Mouse (Mus musculus): ENCODE measurements around the gene Itgb5. TPM values are rescaled to one million over a fixed set of nuclear protein-coding genes. Genes with fewer than 3 reads are reported as not detected.

Itgb5 gene
- polyA plus RNA-seq (2014; fragmentation: Nextera tagmentation; extraction: Ambion mirVana): 22.0 and 23.2 TPM in 2 replicates

GRCm38 (mm10) chr16:33829301-33829831 lies at the start of gene Itgb5:
Gene Itgb5 (plus strand): TSS chr16:33829665.
- no peaks in the 10 kb centered on the region for H3K9me3 ChIP-seq (ENCODE audit: control insufficient read depth, low read length)
- peak; percentile 81 for ATAC-seq (ENCODE audit: low FRiP score)
- peak; percentile 96 for DNase-seq (ENCODE audit: low spot score, missing footprints)
- 0% methylated on average over 36 of the region's 43 CpGs for WGBS
- H3K4me1 ChIP-seq (ENCODE audit: control insufficient read depth, insufficient read depth, low read length): peaks cover 24% of the 10 kb centered on the region
- peak within 1 kb of the TSS; percentile 98 for H3K4me2 ChIP-seq
- H3K9ac ChIP-seq (ENCODE audit: low read length): peak within 1 kb of the TSS; percentile 76
- H3K36me3 ChIP-seq (ENCODE audit: control insufficient read depth, insufficient read depth, low read length): no peaks in the 10 kb centered on the region
- no peak within 1 kb of the TSS for H3K27ac ChIP-seq (ENCODE audit: low read depth, low read length)
- H3K27me3 ChIP-seq (ENCODE audit: control insufficient read depth, insufficient read depth, low read length): peaks cover 20% of the 10 kb centered on the region
- H3K4me3 ChIP-seq (ENCODE audit: low read depth, low read length): peak within 1 kb of the TSS; percentile 72

GRCm38 (mm10) chr16:33781789-33782728 lies 47.4 kb upstream of the Itgb5 start:
- no peak for DNase-seq (ENCODE audit: low spot score, missing footprints)
- Histone ChIP-seq H3K4me2 (no peak overlapping the region), H3K9me3 (ENCODE audit: control insufficient read depth, low read length) (no peaks in the 10 kb centered on the region), H3K9ac (ENCODE audit: low read length) (no peak overlapping the region), H3K36me3 (ENCODE audit: control insufficient read depth, insufficient read depth, low read length) (no peaks in the 10 kb centered on the region), H3K4me1 (ENCODE audit: control insufficient read depth, insufficient read depth, low read length) (no peaks in the 10 kb centered on the region), H3K4me3 (ENCODE audit: low read depth, low read length) (no peak overlapping the region), H3K27me3 (ENCODE audit: control insufficient read depth, insufficient read depth, low read length) (no peaks in the 10 kb centered on the region), H3K27ac (ENCODE audit: low read depth, low read length) (no peak overlapping the region)
- no peak for ATAC-seq (ENCODE audit: low FRiP score)
- WGBS: 73% methylated on average over 5 of the region's 5 CpGs

- Histone ChIP-seq H3K4me3 (ENCODE audit: low read depth, low read length) (no peak overlapping the region), H3K27ac (ENCODE audit: low read depth, low read length) (no peak overlapping the region), H3K36me3 (ENCODE audit: control insufficient read depth, insufficient read depth, low read length) (no peaks in the 10 kb centered on the region), H3K4me2 (no peak overlapping the region), H3K4me1 (ENCODE audit: control insufficient read depth, insufficient read depth, low read length) (no peaks in the 10 kb centered on the region), H3K27me3 (ENCODE audit: control insufficient read depth, insufficient read depth, low read length) (no peaks in the 10 kb centered on the region), H3K9ac (ENCODE audit: low read length) (no peak overlapping the region), H3K9me3 (ENCODE audit: control insufficient read depth, low read length) (no peaks in the 10 kb centered on the region)
- ATAC-seq (ENCODE audit: low FRiP score) (no peak), DNase-seq (ENCODE audit: low spot score, missing footprints) (no peak)
- WGBS: 91% methylated on average over 1 of the region's 1 CpGs
These were observed 46.8 kb upstream of the Itgb5 start for GRCm38 (mm10) chr16:33782729-33783091.

DNA sequence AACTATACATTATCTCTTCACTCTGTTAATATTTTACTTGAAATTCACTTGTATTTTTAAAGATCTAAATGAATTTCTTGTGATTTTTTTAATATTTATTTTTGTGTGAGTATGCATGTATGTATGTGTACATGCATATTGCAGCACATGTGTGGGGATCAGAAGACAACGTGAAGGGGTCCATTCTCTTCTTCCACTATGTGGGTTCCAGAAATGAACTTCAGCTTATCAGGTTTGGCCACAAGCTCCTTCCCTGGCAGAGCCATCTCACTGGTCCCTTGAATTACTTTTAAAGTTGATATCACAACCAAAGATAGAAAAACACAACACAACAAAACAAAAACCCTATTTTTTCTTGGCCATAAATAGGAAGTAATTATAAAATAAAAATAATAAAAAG lies 44.9 kb upstream of the Itgb5 start:
- Histone ChIP-seq H3K27ac (ENCODE audit: low read depth, low read length) (no peak overlapping the region), H3K27me3 (ENCODE audit: control insufficient read depth, insufficient read depth, low read length) (no peaks in the 10 kb centered on the region), H3K9ac (ENCODE audit: low read length) (no peak overlapping the region), H3K9me3 (ENCODE audit: control insufficient read depth, low read length) (no peaks in the 10 kb centered on the region), H3K4me2 (no peak overlapping the region), H3K4me3 (ENCODE audit: low read depth, low read length) (no peak overlapping the region), H3K4me1 (ENCODE audit: control insufficient read depth, insufficient read depth, low read length) (no peaks in the 10 kb centered on the region), H3K36me3 (ENCODE audit: control insufficient read depth, insufficient read depth, low read length) (no peaks in the 10 kb centered on the region)
- no peak for DNase-seq (ENCODE audit: low spot score, missing footprints)
- ATAC-seq (ENCODE audit: low FRiP score): no peak
- WGBS: 91% methylated on average over 1 of the region's 1 CpGs

- Histone ChIP-seq H3K36me3 (ENCODE audit: control insufficient read depth, insufficient read depth, low read length) (no peaks in the 10 kb centered on the region), H3K4me1 (ENCODE audit: control insufficient read depth, insufficient read depth, low read length) (no peaks in the 10 kb centered on the region), H3K9me3 (ENCODE audit: control insufficient read depth, low read length) (no peaks in the 10 kb centered on the region), H3K4me2 (no peak overlapping the region), H3K4me3 (ENCODE audit: low read depth, low read length) (no peak overlapping the region), H3K9ac (ENCODE audit: low read length) (no peak overlapping the region), H3K27me3 (ENCODE audit: control insufficient read depth, insufficient read depth, low read length) (no peaks in the 10 kb centered on the region), H3K27ac (ENCODE audit: low read depth, low read length) (no peak overlapping the region)
- WGBS: 79% methylated on average over 8 of the region's 8 CpGs
- ATAC-seq (ENCODE audit: low FRiP score) (no peak), DNase-seq (ENCODE audit: low spot score, missing footprints) (no peak)
These were observed 44.3 kb upstream of the Itgb5 start for GRCm38 (mm10) chr16:33785092-33785704.

- Histone ChIP-seq H3K9me3 (ENCODE audit: control insufficient read depth, low read length) (no peaks in the 10 kb centered on the region), H3K9ac (ENCODE audit: low read length) (no peak overlapping the region), H3K27ac (ENCODE audit: low read depth, low read length) (no peak overlapping the region), H3K4me1 (ENCODE audit: control insufficient read depth, insufficient read depth, low read length) (no peaks in the 10 kb centered on the region), H3K27me3 (ENCODE audit: control insufficient read depth, insufficient read depth, low read length) (no peaks in the 10 kb centered on the region), H3K4me3 (ENCODE audit: low read depth, low read length) (no peak overlapping the region), H3K36me3 (ENCODE audit: control insufficient read depth, insufficient read depth, low read length) (no peaks in the 10 kb centered on the region), H3K4me2 (no peak overlapping the region)
- DNase-seq (ENCODE audit: low spot score, missing footprints) (no peak), ATAC-seq (ENCODE audit: low FRiP score) (no peak)
- 82% methylated on average over 7 of the region's 7 CpGs for WGBS
These were observed 42.6 kb upstream of the Itgb5 start for GRCm38 (mm10) chr16:33786657-33787390.

GRCm38 (mm10) chr16:33793846-33794791 lies 35.3 kb upstream of the Itgb5 start, which contains the start of gene Muc13:
Gene Muc13 (plus strand): TSS chr16:33794037.
- no peaks in the 10 kb centered on the region for H3K27me3 ChIP-seq (ENCODE audit: control insufficient read depth, insufficient read depth, low read length)
- no peak within 1 kb of the TSS for H3K4me3 ChIP-seq (ENCODE audit: low read depth, low read length)
- 89% methylated on average over 10 of the region's 10 CpGs for WGBS
- no peaks in the 10 kb centered on the region for H3K4me1 ChIP-seq (ENCODE audit: control insufficient read depth, insufficient read depth, low read length)
- ATAC-seq (ENCODE audit: low FRiP score): no peak
- no peak within 1 kb of the TSS for H3K9ac ChIP-seq (ENCODE audit: low read length)
- H3K9me3 ChIP-seq (ENCODE audit: control insufficient read depth, low read length): no peaks in the 10 kb centered on the region
- H3K4me2 ChIP-seq: no peak within 1 kb of the TSS
- H3K27ac ChIP-seq (ENCODE audit: low read depth, low read length): no peak within 1 kb of the TSS
- DNase-seq (ENCODE audit: low spot score, missing footprints): no peak
- H3K36me3 ChIP-seq (ENCODE audit: control insufficient read depth, insufficient read depth, low read length): no peaks in the 10 kb centered on the region

- no peaks in the 10 kb centered on the region for H3K27me3 ChIP-seq (ENCODE audit: control insufficient read depth, insufficient read depth, low read length)
- no peak overlapping the region for H3K4me3 ChIP-seq (ENCODE audit: low read depth, low read length)
- ATAC-seq (ENCODE audit: low FRiP score) (no peak), DNase-seq (ENCODE audit: low spot score, missing footprints) (no peak)
- no peak overlapping the region for H3K27ac ChIP-seq (ENCODE audit: low read depth, low read length)
- no peaks in the 10 kb centered on the region for H3K36me3 ChIP-seq (ENCODE audit: control insufficient read depth, insufficient read depth, low read length)
- H3K9me3 ChIP-seq (ENCODE audit: control insufficient read depth, low read length): no peaks in the 10 kb centered on the region
- H3K4me2 ChIP-seq: no peak overlapping the region
- no peak overlapping the region for H3K9ac ChIP-seq (ENCODE audit: low read length)
- 88% methylated on average over 4 of the region's 4 CpGs for WGBS
- H3K4me1 ChIP-seq (ENCODE audit: control insufficient read depth, insufficient read depth, low read length): no peaks in the 10 kb centered on the region
These were observed 34.4 kb upstream of the Itgb5 start for GRCm38 (mm10) chr16:33795106-33795505.

Data from midbrain, embryonic 11.5 days (tissue).